Mouse (Mus musculus) small intestine, adult 2 months (tissue): ENCODE results near the gene Mlkl.
"Not testable (repeated sequence)": the region's sequence is repeated elsewhere in the genome, so short reads cannot be mapped to it uniquely, and the experiment has no call there.

ENCODE experiments used
- CTCF ChIP-seq: fragments of 200-500 bp; IDR thresholded peaks from 2 replicates; pipeline ENCODE4 v1.5.1; 2012; ENCODE audit warnings: low read depth, mild to moderate bottlenecking, control low read depth, inconsistent platforms, low read length, moderate library complexity, mixed read lengths; ENCODE audit not compliant: insufficient replicate concordance, insufficient read length; ENCODE audit errors: extremely low read depth
- POLR2A ChIP-seq: fragments of 200-500 bp; IDR thresholded peaks from 2 replicates; pipeline ENCODE4 v1.6.1; 2012; ENCODE audit warnings: low read depth, mild to moderate bottlenecking, control low read depth, inconsistent platforms, low read length, moderate library complexity

GRCm38 (mm10) chr8:111303076-111303803, 34.7 kb downstream of the Mlkl start:
- TF ChIP-seq CTCF, POLR2A: not testable (repeated sequence)
